Mouse (Mus musculus) frontal cortex, postnatal 36 days (tissue): ENCODE data around the gene Rictor.
"Not testable (repeated sequence)": the region's sequence is repeated elsewhere in the genome, so short reads cannot be mapped to it uniquely, and the experiment has no call there.

Source experiments
- DNase-seq, 2 experiments: peaks; one replicate each; pipeline ENCODE4 v3.0.0; 2022; ENCODE audit warnings: low spot score in 2 of 2

Gene Rictor

DNA sequence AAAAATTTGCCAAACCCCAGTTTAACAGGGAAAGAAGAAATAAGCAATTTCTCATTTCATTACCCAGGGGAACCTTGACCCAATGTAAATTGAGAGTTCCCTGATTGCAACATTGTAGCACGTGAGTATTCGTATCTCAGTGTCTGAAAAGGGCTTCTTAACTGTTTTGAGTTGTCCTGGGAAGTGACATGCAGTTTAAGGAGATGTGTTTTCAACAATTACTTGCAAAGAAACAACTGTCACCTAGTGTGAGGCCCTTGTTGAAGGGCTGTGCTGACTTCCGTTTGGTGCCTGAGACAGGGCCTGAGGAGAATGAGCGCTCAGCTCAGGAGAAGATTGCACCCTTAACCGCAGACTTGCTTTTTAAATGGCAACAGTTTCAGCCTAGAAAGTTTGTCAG, 24.9 kb downstream of the Rictor start:
- no peak for DNase-seq

DNA sequence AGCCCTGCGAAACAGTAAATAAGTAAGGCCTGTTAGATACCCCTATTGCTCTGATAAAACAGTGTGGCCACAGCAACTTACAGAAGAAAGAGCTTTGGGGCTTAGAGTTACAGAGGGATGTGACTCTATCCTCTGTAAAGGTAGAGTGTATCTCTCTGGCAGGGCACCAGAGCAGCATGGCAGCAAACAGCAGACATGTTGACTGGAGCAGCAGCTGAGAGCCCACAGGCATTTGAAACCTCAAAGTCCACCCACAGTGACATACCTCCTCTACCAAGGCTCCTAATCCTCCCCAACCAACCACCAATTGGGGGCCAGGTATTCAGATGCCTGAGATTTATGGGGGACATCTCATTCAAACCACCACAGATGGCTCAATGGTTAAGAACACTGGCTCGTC, 31.0 kb downstream of the Rictor start:
- no peak for DNase-seq

DNA sequence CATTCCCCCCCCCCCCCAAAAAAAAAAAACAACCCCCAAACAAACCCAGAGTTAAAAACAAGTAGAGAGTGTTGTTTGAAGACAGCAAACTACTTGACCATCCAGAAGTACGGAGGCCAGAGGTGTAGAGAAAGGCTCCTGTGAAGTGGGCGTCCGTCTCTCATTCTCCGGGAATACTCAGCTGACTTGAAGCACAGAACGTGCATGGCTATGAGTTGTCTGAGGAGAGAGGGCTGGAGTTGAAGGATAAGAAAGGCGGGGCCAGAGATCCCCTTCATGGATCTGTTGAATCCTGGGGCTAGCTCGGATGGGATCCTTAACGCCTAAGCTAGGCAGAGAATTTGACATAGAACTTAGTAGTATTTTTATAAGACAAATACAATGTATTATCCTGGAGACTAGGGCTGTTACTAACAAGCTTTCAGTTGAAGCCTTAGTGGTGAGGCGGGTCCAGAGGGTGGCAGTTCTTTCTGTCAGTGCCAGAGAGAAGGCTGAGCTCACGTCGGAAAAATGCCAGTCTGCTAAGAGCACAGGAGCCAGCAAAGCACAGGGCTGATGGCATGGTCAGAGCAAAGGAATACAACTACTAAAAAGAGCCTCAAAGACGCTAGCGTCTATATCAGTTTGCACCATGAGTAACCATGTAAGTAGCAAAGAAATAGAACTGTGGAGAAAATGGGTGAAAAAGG, 34.3 kb downstream of the Rictor start:
- no peak for DNase-seq

DNA sequence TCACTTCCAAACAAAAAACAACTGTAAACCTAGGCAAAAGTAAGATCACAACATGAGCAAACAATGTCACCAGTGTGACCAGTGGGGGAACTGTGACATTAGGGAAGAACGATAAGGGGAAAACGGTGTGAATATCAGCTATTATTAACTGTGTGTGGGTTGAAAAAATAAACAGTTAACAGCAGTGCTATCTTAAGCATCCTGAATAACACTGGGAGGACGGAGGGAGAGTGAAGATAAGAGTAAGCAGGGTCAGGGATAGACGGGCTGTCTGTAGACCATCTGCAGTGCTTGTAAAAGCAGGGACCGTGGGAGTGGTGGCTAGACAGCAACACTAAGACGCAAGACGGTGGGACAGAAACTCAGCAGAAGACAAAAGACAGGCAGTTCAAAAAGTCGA, 35.5 kb downstream of the Rictor start:
- no peak for DNase-seq

DNA sequence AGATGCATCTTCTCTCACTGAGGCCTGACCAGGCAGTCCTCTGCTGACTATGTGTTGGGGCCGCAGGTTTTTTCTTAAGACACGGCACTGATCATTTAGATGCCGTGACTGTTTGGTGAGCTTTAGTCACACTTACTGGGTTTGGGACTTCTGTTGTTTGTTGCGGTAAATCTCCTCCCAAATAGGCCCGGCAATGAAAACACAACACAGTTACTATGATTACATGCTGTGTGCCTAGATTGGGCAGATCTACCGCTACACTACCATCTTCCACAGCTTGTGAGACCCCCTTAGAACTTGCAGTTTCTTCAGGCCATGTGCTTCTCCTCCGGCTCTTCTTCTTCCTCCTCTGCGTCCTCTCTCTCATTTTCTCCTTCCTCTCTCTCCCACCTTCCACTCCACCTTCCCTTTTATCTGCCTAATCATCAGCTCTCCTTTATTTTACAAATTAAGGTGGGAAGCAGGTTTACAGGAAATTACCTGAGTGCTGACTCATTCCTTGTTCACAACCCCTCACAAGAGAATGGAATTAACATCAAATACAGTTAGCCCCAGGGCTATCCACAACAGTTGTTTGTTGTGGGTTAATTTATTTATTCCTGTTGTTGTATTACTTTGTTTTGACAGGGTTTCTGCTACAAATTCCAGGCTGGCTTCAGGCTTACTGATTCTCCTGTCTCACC, 38.3 kb downstream of the Rictor start:
- not testable (repeated sequence) for DNase-seq

DNA sequence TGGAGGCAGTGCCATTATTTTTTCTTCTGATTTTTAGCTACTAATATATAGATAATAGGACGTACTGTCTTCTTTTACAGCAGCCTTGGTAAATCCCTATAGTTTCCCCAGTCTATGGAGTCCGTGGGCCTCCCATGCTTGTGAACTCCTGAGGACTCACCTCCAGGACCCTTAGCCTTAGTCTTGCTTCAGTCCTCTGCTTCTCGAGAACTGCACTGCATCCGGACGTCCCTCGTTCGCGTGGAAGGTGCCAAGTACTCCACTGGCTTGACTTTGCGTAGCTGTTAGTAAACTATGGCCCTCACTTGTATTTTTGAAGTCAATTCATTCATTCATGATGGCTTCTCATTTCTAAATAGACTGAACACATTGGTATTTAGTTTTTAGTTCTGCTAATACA, 38.8 kb downstream of the Rictor start:
- DNase-seq = no peak

DNA sequence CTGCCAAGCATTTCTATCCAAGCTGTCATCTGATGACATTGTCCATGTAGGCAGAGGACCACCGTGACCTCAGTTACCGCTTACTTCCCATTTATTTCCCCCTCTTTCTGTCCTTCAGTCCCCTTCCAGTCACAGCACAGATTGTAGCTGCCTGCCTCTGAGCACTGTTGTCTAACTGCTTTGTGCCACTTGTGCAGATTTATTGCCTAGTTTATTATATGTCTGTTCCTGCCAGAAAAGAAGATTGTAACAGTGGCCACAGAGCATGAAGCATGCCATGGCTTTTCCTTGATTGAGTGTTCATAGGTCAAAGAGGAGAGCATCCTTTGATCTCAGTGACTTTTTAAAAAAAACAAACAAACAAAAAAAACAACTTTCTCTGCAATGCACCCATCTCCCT, 46.2 kb downstream of the Rictor start:
- DNase-seq = no peak

DNA sequence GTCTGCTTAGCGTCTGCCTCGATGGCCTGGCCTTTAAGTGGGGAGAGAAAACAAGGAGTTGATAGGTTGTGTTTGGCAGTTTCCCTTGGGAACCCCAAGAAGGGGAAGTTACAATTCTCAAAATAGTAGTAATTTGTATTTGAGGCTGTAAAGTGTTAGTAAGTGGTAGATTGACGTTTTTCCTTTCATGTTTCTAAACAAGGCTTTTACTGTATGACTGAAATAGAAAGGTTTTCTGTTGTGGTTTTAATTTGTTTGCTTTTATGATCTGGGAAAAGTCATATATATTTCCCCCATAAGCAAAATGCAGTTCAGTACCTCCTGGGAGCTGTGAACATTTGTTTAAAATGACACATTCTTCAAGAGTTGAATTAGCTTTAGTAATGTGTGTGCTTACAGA, 64.1 kb downstream of the Rictor start:
- DNase-seq = no peak

DNA sequence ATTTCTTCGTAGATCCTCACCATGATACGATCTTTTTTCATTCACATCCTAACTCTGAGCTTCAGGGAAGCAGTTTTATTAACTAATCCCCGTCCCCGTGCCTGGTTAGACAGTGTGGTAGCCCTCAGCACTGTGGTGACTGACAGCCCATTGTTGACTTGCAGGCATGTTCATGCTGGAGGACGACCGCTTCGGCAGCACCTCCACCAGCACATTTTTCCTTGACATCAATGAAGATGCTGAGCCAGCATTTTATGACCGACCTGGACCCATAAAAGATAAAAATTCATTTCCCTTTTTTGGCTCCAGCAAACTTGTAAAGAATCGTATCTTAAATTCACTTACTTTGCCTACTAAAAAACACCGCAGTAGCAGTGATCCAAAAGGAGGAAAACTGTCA, 78.0 kb downstream of the Rictor start:
- no peak for DNase-seq

DNA sequence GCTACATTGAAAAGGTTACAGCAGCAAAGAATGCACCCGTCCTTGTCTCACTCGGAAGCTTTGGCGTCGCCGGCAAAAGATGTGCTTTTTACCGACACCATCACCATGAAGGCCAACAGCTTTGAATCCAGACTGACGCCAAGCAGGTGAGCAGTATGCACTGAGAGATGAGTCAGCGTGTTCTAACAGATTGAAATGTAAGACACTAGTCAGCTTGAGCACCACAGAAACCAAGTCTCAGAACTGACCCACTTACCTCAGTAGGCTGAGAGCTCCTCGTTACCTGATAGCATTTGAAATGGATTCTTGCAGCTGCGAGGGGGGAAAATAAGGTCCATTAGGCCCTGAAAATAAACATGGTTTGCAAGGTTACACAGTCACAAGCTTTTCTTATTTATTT, 79.1 kb downstream of the Rictor start:
- DNase-seq = no peak

DNA sequence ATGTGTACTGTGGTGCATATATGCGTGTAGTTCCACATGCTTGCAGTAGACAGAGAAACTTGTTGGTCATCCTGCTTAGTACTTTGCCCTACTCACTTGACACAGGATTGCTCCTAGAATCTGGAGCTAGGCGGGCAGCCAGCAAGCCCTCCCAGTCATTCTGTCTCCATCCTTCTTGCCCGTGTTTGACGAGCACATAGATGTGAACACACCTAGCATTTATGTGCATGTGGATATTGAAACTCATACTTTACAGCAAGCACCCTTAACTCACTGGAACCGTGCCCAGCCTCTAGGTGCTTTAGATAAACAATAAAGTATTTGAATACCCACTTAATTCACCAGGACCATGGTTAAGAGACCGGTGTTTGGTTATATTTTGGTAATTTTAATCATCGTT, 81.8 kb downstream of the Rictor start:
- no peak for DNase-seq

DNA sequence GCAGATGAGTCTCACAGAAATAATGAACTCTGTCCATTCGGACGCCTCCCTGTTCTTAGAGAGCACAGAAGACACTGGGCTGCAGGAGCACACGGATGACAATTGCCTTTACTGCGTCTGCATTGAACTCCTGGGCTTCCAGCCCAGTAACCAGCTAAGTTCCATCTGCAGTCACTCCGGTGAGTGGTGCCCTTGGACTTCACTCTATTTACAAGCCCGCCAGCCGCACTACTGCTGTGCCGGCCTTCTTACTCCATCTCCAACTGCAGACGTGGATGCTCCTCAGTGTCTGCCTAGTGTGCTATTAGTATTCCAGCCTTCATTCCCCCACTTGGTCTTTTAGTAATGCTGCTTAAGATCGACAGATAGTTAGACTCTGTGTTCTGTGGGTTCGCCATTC, 83.5 kb downstream of the Rictor start:
- no peak for DNase-seq

DNA sequence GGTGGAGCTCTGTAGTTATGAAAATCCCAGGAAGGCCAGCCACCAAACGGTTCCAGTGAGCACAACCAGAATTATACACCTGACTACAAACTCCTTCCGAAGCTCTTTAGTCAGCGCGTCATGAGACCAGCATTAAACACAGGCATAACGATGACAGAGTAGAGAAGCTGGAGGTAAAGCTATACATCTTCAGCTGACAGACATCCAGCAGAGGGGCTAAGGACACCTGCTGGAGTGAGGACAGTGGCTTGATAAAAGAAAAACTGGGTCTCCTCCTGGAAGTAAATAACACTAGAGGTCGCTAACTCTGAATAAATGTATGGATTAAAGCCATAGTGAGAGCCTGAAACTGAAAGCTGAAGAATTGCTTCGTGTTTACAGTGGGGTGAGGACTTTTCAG, 84.7 kb downstream of the Rictor start:
- DNase-seq = no peak

DNA sequence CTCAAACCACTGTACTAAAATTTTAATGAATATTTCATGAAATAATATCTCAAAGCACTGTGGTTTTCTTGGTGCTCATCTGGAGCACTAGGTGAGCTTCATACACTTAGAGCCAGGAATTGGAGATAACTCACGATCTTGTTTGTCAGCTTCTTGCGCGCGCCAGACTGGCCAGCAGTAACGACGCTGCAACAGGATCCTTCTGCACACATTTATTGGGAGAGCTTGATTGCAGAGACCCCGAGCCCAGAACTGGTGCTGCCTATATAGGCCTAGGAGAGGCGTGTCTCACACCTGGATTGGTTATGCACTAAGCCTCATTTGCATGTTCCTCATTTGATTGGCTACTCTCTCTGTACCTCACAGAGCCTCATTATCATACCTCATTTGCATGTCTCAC, 93.0 kb downstream of the Rictor start:
- not testable (repeated sequence) for DNase-seq

DNA sequence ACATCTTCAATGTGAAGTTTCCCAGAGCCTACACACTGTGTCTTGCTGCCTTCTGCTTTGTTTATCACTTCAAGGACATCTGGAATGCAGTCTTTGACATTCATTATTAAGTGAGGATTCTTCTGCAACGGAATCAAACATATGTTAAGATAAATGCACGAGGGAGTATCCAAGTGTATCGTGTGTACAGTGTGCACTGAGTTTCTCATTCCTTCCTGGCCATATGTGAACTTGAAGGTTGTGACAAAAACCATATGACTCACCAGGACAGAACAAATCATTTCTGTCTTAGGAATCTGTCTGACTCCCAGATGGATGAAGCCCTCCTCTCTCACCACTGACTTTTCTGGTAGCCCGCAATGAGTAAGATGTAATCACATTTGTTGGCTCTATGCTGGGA, 107.6 kb downstream of the Rictor start:
- no peak for DNase-seq

DNA sequence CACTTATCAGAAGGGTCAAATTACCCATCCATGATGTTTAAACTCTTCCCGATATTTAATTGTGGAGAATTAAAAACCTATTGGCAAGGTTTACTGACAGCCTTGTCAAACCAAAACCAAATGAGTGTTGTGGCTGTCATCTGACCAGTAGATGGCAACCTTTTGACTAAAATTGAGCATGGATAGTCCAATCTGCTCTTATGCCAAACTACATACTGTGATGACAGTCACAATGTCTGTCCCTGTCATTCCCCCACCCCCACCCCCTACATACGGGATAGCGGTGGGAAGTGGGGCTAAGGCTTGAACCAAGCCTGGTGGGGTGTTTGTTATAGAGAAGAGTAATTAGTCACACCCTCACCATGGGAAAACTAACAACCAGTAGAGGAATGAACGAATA, 132.0 kb downstream of the Rictor start:
- peak in 1 of 2 experiments; percentile 29 for DNase-seq

DNA sequence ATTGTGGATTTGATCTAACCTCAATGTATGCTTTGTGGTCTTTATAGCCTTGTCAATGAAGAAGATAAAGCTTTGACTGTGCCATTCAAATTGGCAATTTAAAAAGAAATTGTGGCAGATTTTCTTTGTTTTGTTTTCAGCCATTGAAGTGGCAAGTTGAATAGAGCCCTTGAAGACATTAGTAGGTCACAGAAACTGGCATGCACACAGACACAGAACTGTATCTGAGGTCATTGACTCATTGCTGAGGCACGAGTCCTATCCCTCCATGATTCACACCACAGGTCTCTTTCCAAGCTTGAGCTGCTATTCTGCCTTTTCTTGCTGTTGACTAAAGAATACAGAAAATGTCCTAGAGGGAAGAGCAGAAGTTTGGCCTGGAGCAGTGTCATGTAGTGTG, 141.7 kb downstream of the Rictor start:
- DNase-seq = no peak
